Mouse (Mus musculus): ENCODE measurements around the gene Rps13. TPM values are rescaled to one million over a fixed set of nuclear protein-coding genes. Genes with fewer than 3 reads are reported as not detected.
"Not testable (repeated sequence)": the region's sequence is repeated elsewhere in the genome, so short reads cannot be mapped to it uniquely, and the experiment has no call there.

Rps13 gene
- 100 to 1,000 TPM; 313 to 343 TPM for total RNA-seq (2021)

GRCm38 (mm10) chr7:116333713-116334668 lies at the start of gene Rps13:
Gene Rps13 (minus strand): TSS chr7:116334195.
- intact Hi-C loops (cut with DNase I): loop anchor here (10.0 kb wide), 1 partner anchor 1781 kb away; the partner anchor contains the start of gene Rps15a
- peak; percentile 97 for DNase-seq

- intact Hi-C loops (cut with DNase I); DNase-seq: not testable (repeated sequence)
These were observed 45.2 kb upstream of the Rps13 start for GRCm38 (mm10) chr7:116379181-116379580.

- intact Hi-C loops (cut with DNase I): loop anchor here (5.0 kb wide), 2 partner anchors 68 to 153 kb away; partner anchors contain the start of gene Pik3c2a
- no peak for DNase-seq
These were observed 40.3 kb upstream of the Rps13 start for GRCm38 (mm10) chr7:116374284-116374683.

- peak; percentile 54 to 67 for DNase-seq
- intact Hi-C loops (cut with DNase I): loop anchor here (5.0 to 10.0 kb wide), 3 partner anchors 176 to 1779 kb away; partner anchors contain the start of gene Rps15a
These were observed 2.2 kb upstream of the Rps13 start for GRCm38 (mm10) chr7:116336226-116336625.

DNA sequence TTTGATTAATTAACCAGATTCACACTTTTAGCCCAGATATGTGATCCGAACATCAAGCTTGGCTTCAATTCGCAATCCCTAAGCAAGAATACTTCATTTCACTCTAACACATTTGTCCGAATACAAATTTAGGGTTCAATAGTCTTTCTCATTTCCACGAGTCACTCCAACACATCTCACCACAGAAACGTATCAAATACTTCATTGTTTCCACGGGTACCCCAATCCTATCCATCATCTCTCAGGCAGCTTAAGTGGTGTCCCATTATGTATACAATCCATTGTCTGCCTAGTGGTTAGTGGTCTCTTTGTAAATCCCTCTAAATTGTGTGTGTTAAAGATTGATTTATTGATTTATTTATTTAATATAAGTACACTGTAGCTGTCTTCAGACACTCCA lies 1.1 kb upstream of the Rps13 start:
- no peak for DNase-seq
- intact Hi-C loops (cut with DNase I): loop anchor here (5.0 to 10.0 kb wide), 3 partner anchors 177 to 1780 kb away; partner anchors contain the start of gene Rps15a

GRCm38 (mm10) chr7:116334669-116335038 lies 659 bp upstream of the Rps13 start:
- no peak for DNase-seq
- intact Hi-C loops (cut with DNase I): loop anchor here (5.0 to 10.0 kb wide), 3 partner anchors 178 to 1780 kb away; partner anchors contain the start of gene Rps15a

DNA sequence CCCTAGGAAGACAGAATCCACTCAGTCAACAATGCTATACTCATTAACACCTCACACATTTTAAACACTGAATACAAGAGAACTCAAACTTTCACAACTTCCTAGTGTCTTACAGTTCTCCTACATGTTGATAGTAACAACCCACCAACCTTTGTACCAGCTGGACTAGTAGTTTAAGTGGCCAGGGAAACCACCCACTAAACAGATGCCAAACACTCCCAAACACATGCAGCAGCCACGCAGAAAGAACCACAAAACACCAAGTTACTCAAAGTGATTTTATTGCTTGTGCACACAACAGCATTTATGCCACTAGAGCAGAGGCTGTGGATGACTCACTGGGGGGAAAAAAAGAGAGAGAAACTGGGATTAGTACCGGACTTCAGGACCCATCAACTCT lies 2.7 kb downstream of the Rps13 start:
- no peak for DNase-seq
- intact Hi-C loops (cut with DNase I): loop anchor here (10.0 kb wide), 1 partner anchor 1784 kb away; the partner anchor contains the start of gene Rps15a

DNA sequence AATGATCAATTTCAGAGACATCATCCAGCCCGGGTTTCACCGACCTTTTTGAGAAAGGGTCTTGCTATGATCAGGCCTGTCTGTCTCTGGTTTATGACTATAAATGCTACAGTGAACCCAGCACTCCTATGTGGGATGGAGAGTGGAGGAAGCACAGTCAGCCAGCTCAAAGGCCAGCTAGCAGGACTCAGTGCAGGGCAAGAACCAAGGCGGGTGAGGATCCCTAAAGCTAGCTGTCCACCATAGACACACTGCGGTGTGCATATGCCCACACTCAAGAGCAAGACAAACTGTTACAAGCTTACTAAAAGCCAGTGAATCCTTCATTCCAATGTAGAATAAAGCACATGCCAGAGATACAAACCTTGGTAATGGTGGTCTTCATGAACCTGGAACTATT lies 4.1 kb downstream of the Rps13 start:
- intact Hi-C loops (cut with DNase I): loop anchor here (10.0 kb wide), 1 partner anchor 1785 kb away; the partner anchor contains the start of gene Rps15a
- no peak for DNase-seq

- DNase-seq: no peak
- intact Hi-C loops (cut with DNase I): no loop called here
These were observed 5.2 kb downstream of the Rps13 start for GRCm38 (mm10) chr7:116328777-116329176.

DNA sequence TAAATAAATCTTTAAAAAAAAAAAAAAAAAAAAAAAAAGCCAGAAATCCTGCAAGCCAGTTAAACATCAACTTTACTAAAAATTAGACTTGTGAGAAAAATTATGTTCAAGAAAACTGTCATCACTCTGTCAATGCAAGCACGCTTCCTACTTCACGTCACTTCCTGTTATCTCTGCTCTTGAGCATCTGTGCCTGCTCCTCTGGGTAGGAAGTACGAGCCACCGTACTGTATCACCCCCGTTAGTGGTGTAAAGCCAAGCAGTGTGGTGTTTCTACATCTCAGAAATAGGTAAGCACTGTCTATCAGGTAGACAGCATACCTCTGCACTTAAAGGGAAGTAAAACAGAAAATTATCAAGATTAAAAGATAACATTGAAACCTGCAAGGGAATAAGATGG lies 6.1 kb downstream of the Rps13 start:
- DNase-seq: no peak
- intact Hi-C loops (cut with DNase I): no loop called here

DNA sequence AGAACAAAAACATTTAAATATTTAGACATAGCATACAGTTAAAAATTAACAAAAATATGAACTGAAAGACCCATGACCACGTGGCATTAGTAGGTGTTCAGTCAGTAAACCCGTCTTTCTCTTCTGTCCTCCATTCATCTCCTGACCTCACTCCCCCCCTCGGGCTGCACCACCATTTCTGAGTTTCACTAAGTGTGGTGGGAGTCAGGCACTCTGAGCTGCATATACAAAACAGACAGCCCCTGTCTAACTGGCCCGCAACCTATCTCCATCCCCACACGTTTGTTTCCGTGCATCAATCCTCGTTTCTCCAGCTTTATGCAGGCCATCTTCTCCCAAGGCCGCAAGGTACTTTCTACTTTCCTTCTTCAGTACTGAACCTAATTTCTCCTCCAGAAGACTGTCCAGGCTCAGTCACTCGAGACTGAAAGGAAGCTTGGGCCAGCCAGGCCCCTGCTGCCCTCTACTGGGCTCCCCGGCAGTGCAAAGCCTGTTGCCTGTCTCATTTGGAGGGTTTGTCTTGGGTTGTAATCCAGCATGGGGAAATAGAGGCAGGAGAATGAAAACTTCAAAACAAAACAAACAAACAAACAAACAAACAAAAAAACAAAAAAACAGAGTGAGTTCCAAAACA lies 10.5 kb downstream of the Rps13 start:
- DNase-seq: peak; percentile 57 to 73
- intact Hi-C loops (cut with DNase I): loop anchor here (1.0 to 5.0 kb wide), 4 partner anchors 61 to 191 kb away; no protein-coding TSS in a partner anchor

DNA sequence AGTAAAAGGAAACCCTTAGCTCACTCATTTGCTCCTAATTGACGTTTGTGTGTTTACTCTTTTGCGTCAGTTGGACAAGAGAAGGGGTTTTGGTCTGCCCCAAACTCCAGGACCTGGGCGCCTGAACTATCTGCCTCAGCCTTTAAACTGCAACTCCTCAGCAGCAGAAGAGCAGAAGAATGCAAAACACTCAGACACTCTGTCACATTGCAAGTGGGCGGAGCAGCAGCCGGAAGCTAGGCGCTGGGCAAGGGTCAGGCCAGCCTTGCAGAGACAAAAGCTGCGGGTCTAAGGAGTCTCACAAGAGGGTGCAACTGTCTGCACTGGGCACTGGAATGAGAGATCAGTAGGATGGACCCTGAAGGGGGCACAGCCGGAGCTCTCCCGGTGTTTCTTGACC lies 24.5 kb downstream of the Rps13 start:
- intact Hi-C loops (cut with DNase I): loop anchor here (5.0 kb wide), 1 partner anchor 147 kb away; no protein-coding TSS in a partner anchor
- DNase-seq: no peak

- no peak for DNase-seq
- intact Hi-C loops (cut with DNase I): loop anchor here (5.0 kb wide), 1 partner anchor 146 kb away; no protein-coding TSS in a partner anchor
These were observed 25.4 kb downstream of the Rps13 start for GRCm38 (mm10) chr7:116308632-116308991.

DNA sequence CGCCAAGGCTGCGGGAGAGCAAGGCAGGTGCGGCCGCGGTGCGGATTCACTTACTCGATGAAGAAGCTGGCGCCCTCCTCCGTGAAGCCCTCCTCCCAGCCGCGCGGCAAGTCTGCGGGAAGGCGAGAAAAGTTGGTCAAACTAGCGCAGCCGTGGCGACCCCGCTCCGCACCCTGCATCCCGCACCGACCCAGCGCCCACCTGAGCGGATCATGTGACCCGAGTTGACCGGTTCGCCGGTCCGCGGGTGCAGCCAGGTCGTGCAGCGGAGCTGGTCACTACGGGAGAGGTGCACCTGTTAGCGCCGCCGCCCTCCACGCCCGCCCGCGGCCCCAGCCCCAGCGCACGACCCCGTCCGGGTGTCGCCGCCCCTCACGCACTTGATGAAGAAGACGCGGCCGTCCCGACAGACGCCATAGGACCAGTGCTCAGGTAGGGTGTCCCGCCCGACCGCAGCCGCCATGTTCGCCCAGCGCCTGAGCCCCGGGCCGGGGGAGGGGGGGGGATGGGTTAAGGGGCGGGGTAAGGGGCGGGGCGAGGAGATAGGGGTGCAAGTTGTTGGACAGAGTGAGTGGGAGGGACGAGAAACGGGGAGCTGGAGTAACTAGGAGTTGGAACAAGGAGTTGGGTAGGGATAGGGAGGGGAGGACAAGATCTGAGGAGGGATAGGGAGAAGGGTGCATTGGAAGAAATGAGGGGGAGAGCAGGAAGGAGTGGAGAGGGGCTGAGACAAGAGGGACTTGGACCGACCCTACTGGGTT lies 25.9 kb downstream of the Rps13 start, which contains the start of gene Plekha7:
Gene Plekha7 (minus strand): TSS at position 506 of the 761 bp plus-strand sequence.
- intact Hi-C loops (cut with DNase I): loop anchor here (5.0 kb wide), 1 partner anchor 146 kb away; no protein-coding TSS in a partner anchor
- peak; percentile 22 to 32 for DNase-seq

GRCm38 (mm10) chr7:116307099-116307870 lies 26.7 kb downstream of the Rps13 start:
- intact Hi-C loops (cut with DNase I): loop anchor here (5.0 kb wide), 1 partner anchor 145 kb away; no protein-coding TSS in a partner anchor
- DNase-seq: peak; percentile 65 to 67

DNA sequence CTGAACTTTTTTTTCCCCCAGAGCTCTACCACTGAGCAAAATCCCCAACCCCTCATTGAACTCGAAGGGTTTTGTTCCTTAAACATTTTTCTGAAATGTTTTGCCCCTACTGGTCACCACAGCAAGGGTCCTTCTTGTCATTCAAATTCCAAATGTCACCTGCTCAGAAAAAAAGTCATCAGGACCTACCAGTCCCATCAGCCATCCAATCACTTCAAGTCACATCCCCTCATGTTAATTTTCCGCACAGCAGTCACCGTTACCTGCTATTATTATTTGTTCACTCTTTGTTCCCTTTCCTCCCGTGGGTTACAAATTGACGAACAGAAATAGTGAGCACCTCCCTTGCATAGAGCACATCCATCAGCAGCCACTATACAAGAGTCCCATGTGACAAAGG lies 27.4 kb downstream of the Rps13 start:
- intact Hi-C loops (cut with DNase I): loop anchor here (5.0 kb wide), 1 partner anchor 144 kb away; no protein-coding TSS in a partner anchor
- no peak for DNase-seq

DNA sequence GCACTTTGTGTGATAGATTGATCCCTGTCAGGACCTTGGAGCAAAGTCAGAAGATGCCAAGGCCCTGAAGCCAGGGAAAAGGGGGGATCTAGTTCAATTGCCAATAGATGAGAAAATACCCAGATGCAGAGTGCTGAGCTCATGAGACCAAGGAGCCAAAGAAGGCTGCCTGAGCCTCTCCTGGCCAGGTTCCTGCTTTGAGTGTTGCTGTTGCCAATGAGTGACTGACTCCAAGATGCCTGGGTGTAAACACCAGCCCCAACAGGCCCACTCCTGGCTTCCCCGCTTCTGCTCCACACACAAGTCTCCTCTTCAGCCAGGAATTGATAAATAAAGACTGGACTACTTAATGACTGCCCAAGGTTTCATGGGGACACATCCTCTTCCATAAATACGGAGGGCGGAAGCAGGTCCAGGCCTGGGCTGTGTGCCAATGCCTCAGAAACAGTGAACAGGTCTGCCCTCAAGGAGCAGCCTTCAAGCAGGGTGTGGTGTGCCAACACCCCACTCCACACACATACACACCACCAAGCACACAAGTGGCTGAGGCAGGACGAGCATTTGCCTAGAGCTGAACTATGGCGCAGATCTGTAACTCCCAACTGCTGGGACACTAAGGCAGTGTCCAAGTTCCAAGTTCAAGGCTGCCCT lies 32.2 kb downstream of the Rps13 start:
- DNase-seq: no peak
- intact Hi-C loops (cut with DNase I): no loop called here

DNA sequence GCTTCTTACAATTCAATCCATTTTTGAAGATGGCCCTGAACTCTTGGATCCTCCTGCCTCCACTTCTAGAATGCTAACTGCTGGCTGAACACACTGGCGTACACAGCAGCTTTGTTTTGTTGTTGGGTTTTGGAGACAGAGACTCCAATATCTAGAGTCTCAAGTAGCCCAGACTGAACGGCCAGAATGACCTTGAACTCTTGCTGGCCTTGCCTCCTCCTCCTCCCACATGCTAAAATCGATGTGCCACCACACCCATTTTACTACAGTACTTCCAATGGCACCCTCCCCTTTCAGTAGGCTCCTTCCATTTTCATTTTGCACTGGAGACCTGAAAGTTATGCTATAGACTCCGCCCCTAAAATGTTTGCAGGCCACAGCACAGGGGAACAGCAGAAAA lies 32.9 kb downstream of the Rps13 start:
- intact Hi-C loops (cut with DNase I): no loop called here
- no peak for DNase-seq

DNA sequence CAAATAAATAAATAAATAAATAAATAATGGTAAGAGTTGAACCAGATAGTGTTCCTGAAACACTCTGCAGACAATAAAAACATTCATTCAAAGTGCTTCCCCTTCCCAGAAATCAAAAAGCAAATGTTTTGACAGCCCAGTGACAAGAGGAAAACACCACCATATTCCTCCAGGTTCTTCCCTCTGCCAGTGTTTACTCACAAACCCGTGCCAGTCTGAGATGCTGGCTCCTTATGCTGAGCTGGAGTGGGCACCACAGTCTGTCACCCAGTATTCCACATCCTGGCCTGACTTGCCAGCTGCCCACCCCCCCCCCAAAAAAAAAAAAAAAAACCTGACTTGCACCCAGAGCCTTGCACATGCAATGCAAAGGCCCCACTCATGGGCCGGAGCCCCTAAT lies 35.1 kb downstream of the Rps13 start:
- DNase-seq: no peak
- intact Hi-C loops (cut with DNase I): no loop called here
